14 mouse cellular contexts compared by ENCODE assay signal in genomic region chr1:31064817-31065740, GRCm38 (mm10).
DNase-seq lines count a peak whose midpoint lies in the region; ATAC-seq lines count a peak whose summit lies in the region.
"Had no signal": no experiment of that assay in that cellular context is flagged by ENCODE, and none has a peak within 500 bp of the region (broad histone marks: within the 10 kb centered on the region; RNA-seq: fewer than 3 reads in every experiment).

No protein-coding gene starts in this region.

- no peaks in the 10 kb centered on the region for H3K9me3 ChIP-seq in midbrain, embryonic 16.5 days (replicated peaks; ENCODE audit: control insufficient read depth, low read length, poor library complexity, severe bottlenecking)
- no peaks in the 10 kb centered on the region for H3K9me3 ChIP-seq in midbrain, embryonic 10.5 days (replicated peaks)
- H3K9me3 ChIP-seq: limb, embryonic 10.5 days had no signal

- WGBS in midbrain, embryonic 16.5 days, result 83% methylated on average over 12 of the region's 12 CpGs
- 90% methylated on average over 12 of the region's 12 CpGs for WGBS in midbrain, embryonic 10.5 days

- no peaks in the 10 kb centered on the region for H3K4me1 ChIP-seq in midbrain, embryonic 16.5 days (ENCODE audit: control insufficient read depth, insufficient read depth, low read length)
- no peaks in the 10 kb centered on the region for H3K4me1 ChIP-seq in midbrain, embryonic 10.5 days
- H3K4me1 ChIP-seq: limb, embryonic 10.5 days had no signal

- peak; percentile 60; the same call in 1 of the 2 replicates for ATAC-seq in midbrain, embryonic 16.5 days
- ATAC-seq: liver, postnatal 0 days had no signal

- H3K27ac ChIP-seq in midbrain, embryonic 16.5 days (ENCODE audit: low read length), result no peak overlapping the region
- H3K27ac ChIP-seq in midbrain, embryonic 10.5 days (replicated peaks), result no peak overlapping the region
- H3K27ac ChIP-seq: heart, adult 2 months; limb, embryonic 10.5 days had no signal

- H3K4me3 ChIP-seq in midbrain, embryonic 16.5 days (ENCODE audit: low read depth, low read length), result no peak overlapping the region
- no peak overlapping the region for H3K4me3 ChIP-seq in midbrain, embryonic 10.5 days
- H3K4me3 ChIP-seq: erythroblast, embryonic 14.5 days; heart, adult 2 months; limb, embryonic 10.5 days had no signal

- H3K36me3 ChIP-seq in midbrain, embryonic 16.5 days (ENCODE audit: control insufficient read depth, insufficient read depth, low read length), result no peaks in the 10 kb centered on the region
- H3K36me3 ChIP-seq in midbrain, embryonic 10.5 days, result no peaks in the 10 kb centered on the region
- H3K36me3 ChIP-seq: limb, embryonic 10.5 days had no signal

- intact Hi-C loops in left cerebral cortex, postnatal 4 days (cut with DNase I), result no loop called here

- DNase-seq in midbrain, embryonic 10.5 days (ENCODE audit: low spot score), result no peak
- DNase-seq in layer of hippocampus, adult 8-10 months (ENCODE audit: low spot score in 2 of 2), result peak; percentile 7 to 9
- peak; percentile 10 for DNase-seq in left cerebral cortex, postnatal 4 days
- no peak for DNase-seq in spleen, postnatal 4 days (ENCODE audit: low spot score in 2 of 2)
- no peak for DNase-seq in embryo, embryonic 10.5 days (ENCODE audit: low spot score)
- DNase-seq in gastrocnemius, adult 8-10 months (ENCODE audit: low spot score in 2 of 2), result no peak
- DNase-seq: heart, adult 2 months; heart, postnatal 36 days; kidney, adult 2 months; liver, postnatal 0 days; thymus, postnatal 36 days had no signal

- H3K27me3 ChIP-seq in midbrain, embryonic 16.5 days (ENCODE audit: control insufficient read depth, insufficient read depth, low read depth, low read length), result no peaks in the 10 kb centered on the region
- no peaks in the 10 kb centered on the region for H3K27me3 ChIP-seq in midbrain, embryonic 10.5 days (ENCODE audit: low read depth, poor library complexity, severe bottlenecking)

- H3K9ac ChIP-seq in midbrain, embryonic 16.5 days (ENCODE audit: low read depth, low read length), result no peak overlapping the region
- H3K9ac ChIP-seq: liver, postnatal 0 days had no signal

- H3K4me2 ChIP-seq in midbrain, embryonic 16.5 days (ENCODE audit: low read length), result no peak overlapping the region

Comparison
In these comparisons a context has a peak if more than half of its experiments do, and no peak if none do; other contexts are left out.
1. DNase-seq: peak in layer of hippocampus, adult 8-10 months (2 of 2) and left cerebral cortex, postnatal 4 days (single experiment); none in midbrain, embryonic 10.5 days (single experiment), spleen, postnatal 4 days (0 of 2), embryo, embryonic 10.5 days (single experiment) and gastrocnemius, adult 8-10 months (0 of 2).